Mouse (Mus musculus) testis, adult 2 months (tissue): ENCODE measurements around the gene Kif1b.

ENCODE experiments used
- CTCF ChIP-seq: fragments of 200-500 bp; IDR thresholded peaks from 2 replicates; pipeline ENCODE4 v1.5.1; 2012; ENCODE audit warnings: low read depth, mild to moderate bottlenecking, inconsistent platforms, low read length, moderate library complexity; ENCODE audit not compliant: control insufficient read depth, insufficient read depth, insufficient replicate concordance
- POLR2A ChIP-seq: fragments of 200-500 bp; IDR thresholded peaks from 2 replicates; pipeline ENCODE4 v1.6.1; 2012; ENCODE audit warnings: low read depth, mild to moderate bottlenecking, inconsistent platforms, low read length, moderate library complexity; ENCODE audit not compliant: control insufficient read depth

GRCm38 (mm10) chr4:149304466-149304865 lies 3.0 kb downstream of the Kif1b start:
- TF ChIP-seq CTCF, result no peak
- no peak for TF ChIP-seq POLR2A
